ENCODE assay signal across 16 mouse cellular contexts in genomic region chr14:121369385-121369784, GRCm38 (mm10). TPM values are rescaled to one million over a fixed set of nuclear protein-coding genes. Genes with fewer than 3 reads are reported as not detected.
DNase-seq lines count a peak whose midpoint lies in the region; ATAC-seq and TF ChIP-seq lines count a peak whose summit lies in the region.
"Had no signal": no experiment of that assay in that cellular context is flagged by ENCODE, and none has a peak within 500 bp of the region (broad histone marks: within the 10 kb centered on the region; RNA-seq: fewer than 3 reads in every experiment).

No protein-coding gene starts in this region.

- no peak for DNase-seq in heart, postnatal 36 days
- DNase-seq in lung, postnatal 0 days (ENCODE audit: low spot score), result no peak
- DNase-seq in lung, postnatal 25 days (ENCODE audit: low spot score), result no peak
- no peak for DNase-seq in gastrocnemius, adult 2 months
- DNase-seq: cerebellum, adult 11-12 months; heart, adult 11 months; heart, postnatal 14 days; kidney, adult 11 months; right cerebral cortex, postnatal 14 days; thymus, adult 2 months had no signal

- H3K27me3 ChIP-seq in heart, embryonic 13.5 days (replicated peaks), result no peaks in the 10 kb centered on the region
- H3K27me3 ChIP-seq in lung, postnatal 0 days (replicated peaks; ENCODE audit: insufficient read depth, low read length), result no peaks in the 10 kb centered on the region
- H3K27me3 ChIP-seq in liver, embryonic 16.5 days (ENCODE audit: control insufficient read depth, insufficient read depth, low read depth, low read length), result no peaks in the 10 kb centered on the region
- H3K27me3 ChIP-seq: forebrain, embryonic 13.5 days; limb, embryonic 12.5 days had no signal

- TF ChIP-seq CTCF in lung, postnatal 0 days (IDR thresholded peaks at IDR 0.05), result 0 out of 2 replicates have a peak, but pooled peaks have one; percentile 2
- TF ChIP-seq CTCF in gastrocnemius, adult 2 months (IDR thresholded peaks at IDR 0.05), result no peak

- peaks cover 100% of the 10 kb centered on the region for H3K4me1 ChIP-seq in heart, embryonic 13.5 days
- H3K4me1 ChIP-seq in lung, postnatal 0 days (ENCODE audit: insufficient read depth, low read depth, low read length), result peaks cover 37% of the 10 kb centered on the region
- peaks cover 92% of the 10 kb centered on the region for H3K4me1 ChIP-seq in liver, embryonic 16.5 days (ENCODE audit: control insufficient read depth, low read depth, low read length)

- no peak for TF ChIP-seq EP300 in lung, postnatal 0 days (IDR thresholded peaks at IDR 0.05)

- no peak for ATAC-seq in heart, embryonic 13.5 days (ENCODE audit: extremely low read depth, insufficient number of reproducible peaks, low FRiP score, low TSS enrichment)
- ATAC-seq in lung, postnatal 0 days, result no peak
- 0 out of 2 replicates have a peak, but pooled peaks have one; percentile 15 for ATAC-seq in granulocyte monocyte progenitor cell, adult 5-6 weeks (replicated peaks; ENCODE audit: poor library complexity, severe bottlenecking)
- no peak for ATAC-seq in liver, embryonic 16.5 days (ENCODE audit: low read depth)
- ATAC-seq in cerebellum, adult (ENCODE audit: insufficient number of reproducible peaks, low FRiP score, low TSS enrichment), result no peak
- ATAC-seq: forebrain, embryonic 13.5 days had no signal

- H3K9me3 ChIP-seq in heart, embryonic 13.5 days, result no peaks in the 10 kb centered on the region
- no peaks in the 10 kb centered on the region for H3K9me3 ChIP-seq in lung, postnatal 0 days (ENCODE audit: low read length)
- H3K9me3 ChIP-seq in liver, embryonic 16.5 days (replicated peaks; ENCODE audit: control insufficient read depth, low read length), result no peaks in the 10 kb centered on the region
- H3K9me3 ChIP-seq: forebrain, embryonic 13.5 days had no signal

- H3K27ac ChIP-seq in heart, embryonic 13.5 days (replicated peaks), result no peak overlapping the region
- no peak overlapping the region for H3K27ac ChIP-seq in lung, postnatal 0 days (ENCODE audit: low read length)
- peak overlapping the region; percentile 51 for H3K27ac ChIP-seq in liver, embryonic 16.5 days (ENCODE audit: low read length)
- H3K27ac ChIP-seq in gastrocnemius, adult 2 months, result no peak overlapping the region
- H3K27ac ChIP-seq: forebrain, embryonic 13.5 days had no signal

- H3K36me3 ChIP-seq in heart, embryonic 13.5 days, result peaks cover 17% of the 10 kb centered on the region
- no peaks in the 10 kb centered on the region for H3K36me3 ChIP-seq in lung, postnatal 0 days (ENCODE audit: insufficient read depth, low read length)
- 0 out of 2 replicates have a peak, but pooled peaks cover 3% of the 10 kb centered on the region for H3K36me3 ChIP-seq in liver, embryonic 16.5 days (ENCODE audit: control insufficient read depth, insufficient read depth)

- H3K4me2 ChIP-seq in heart, embryonic 13.5 days, result no peak overlapping the region
- no peak overlapping the region for H3K4me2 ChIP-seq in lung, postnatal 0 days (replicated peaks; ENCODE audit: low read depth, low read length)
- peak overlapping the region; percentile 28 for H3K4me2 ChIP-seq in liver, embryonic 16.5 days (ENCODE audit: low read depth, low read length)
- H3K4me2 ChIP-seq: forebrain, embryonic 13.5 days; limb, embryonic 12.5 days had no signal

- 70% methylated on average over 5 of the region's 5 CpGs for WGBS in heart, embryonic 13.5 days
- WGBS in lung, postnatal 0 days, result 57% methylated on average over 5 of the region's 5 CpGs
- WGBS in liver, embryonic 16.5 days (ENCODE audit: insufficient replicate concordance), result 47% methylated on average over 5 of the region's 5 CpGs

- H3K4me3 ChIP-seq in heart, embryonic 13.5 days, result no peak overlapping the region
- H3K4me3 ChIP-seq in lung, postnatal 0 days (ENCODE audit: low read depth, low read length), result no peak overlapping the region
- no peak overlapping the region for H3K4me3 ChIP-seq in liver, embryonic 16.5 days (ENCODE audit: low read depth, low read length)
- no peak overlapping the region for H3K4me3 ChIP-seq in gastrocnemius, adult 2 months
- H3K4me3 ChIP-seq: forebrain, embryonic 13.5 days; limb, embryonic 12.5 days had no signal

- H3K9ac ChIP-seq in heart, embryonic 13.5 days, result peak overlapping the region; percentile 33; the same call in 1 of the 2 replicates
- no peak overlapping the region for H3K9ac ChIP-seq in lung, postnatal 0 days (replicated peaks; ENCODE audit: low read depth)
- peak overlapping the region; percentile 44 for H3K9ac ChIP-seq in liver, embryonic 16.5 days (ENCODE audit: low read depth, low read length)
- H3K9ac ChIP-seq: forebrain, embryonic 13.5 days; limb, embryonic 12.5 days had no signal

- intact Hi-C loops in heart, postnatal 36 days (cut with DNase I), result no loop called here
- intact Hi-C loops in gastrocnemius, adult 2 months (cut with DNase I), result no loop called here

RNA-seq across cellular contexts. Expression of gene Stk24, which starts 10.4 kb away (rescaled TPM):
- 29.7 and 30.8 TPM in 2 replicates for polyA plus RNA-seq in heart, embryonic 13.5 days (2015; fragmentation: Nextera tagmentation; extraction: Ambion mirVana)
- 10 to 100 TPM; 61.8 to 69.5 TPM for total RNA-seq in heart, postnatal 36 days (2021)
- 30.6 and 33.4 TPM in 2 replicates for polyA plus RNA-seq in lung, postnatal 0 days (2015; fragmentation: Nextera tagmentation; extraction: Ambion mirVana)
- total RNA-seq in granulocyte monocyte progenitor cell, adult 5-6 weeks (2014; fragmentation: Nextera tagmentation), result 87.1 and 141 TPM in 2 replicates
- 63.5 and 70.6 TPM in 2 replicates for total RNA-seq in granulocyte monocyte progenitor cell, adult 5-6 weeks (2017)
- 24.3 and 26.1 TPM in 2 replicates for polyA plus RNA-seq in liver, embryonic 16.5 days (2015; fragmentation: Nextera tagmentation; extraction: Ambion mirVana)
- total RNA-seq in gastrocnemius, adult 2 months (2021), result 10 to 100 TPM; 29.7 to 40.0 TPM
